Mouse (Mus musculus): Measurements from ENCODE around the gene Stil. TPM values are rescaled to one million over a fixed set of nuclear protein-coding genes. Genes with fewer than 3 reads are reported as not detected.
"Not testable (repeated sequence)": the region's sequence is repeated elsewhere in the genome, so short reads cannot be mapped to it uniquely, and the experiment has no call there.

Stil gene
- 1.5 and 4.2 TPM in 2 replicates for total RNA-seq (2014; rRNA removed)
- 1.5 and 2.1 TPM in 2 replicates for polyA plus RNA-seq (2015; fragmentation: Nextera tagmentation; extraction: Ambion mirVana)

DNA sequence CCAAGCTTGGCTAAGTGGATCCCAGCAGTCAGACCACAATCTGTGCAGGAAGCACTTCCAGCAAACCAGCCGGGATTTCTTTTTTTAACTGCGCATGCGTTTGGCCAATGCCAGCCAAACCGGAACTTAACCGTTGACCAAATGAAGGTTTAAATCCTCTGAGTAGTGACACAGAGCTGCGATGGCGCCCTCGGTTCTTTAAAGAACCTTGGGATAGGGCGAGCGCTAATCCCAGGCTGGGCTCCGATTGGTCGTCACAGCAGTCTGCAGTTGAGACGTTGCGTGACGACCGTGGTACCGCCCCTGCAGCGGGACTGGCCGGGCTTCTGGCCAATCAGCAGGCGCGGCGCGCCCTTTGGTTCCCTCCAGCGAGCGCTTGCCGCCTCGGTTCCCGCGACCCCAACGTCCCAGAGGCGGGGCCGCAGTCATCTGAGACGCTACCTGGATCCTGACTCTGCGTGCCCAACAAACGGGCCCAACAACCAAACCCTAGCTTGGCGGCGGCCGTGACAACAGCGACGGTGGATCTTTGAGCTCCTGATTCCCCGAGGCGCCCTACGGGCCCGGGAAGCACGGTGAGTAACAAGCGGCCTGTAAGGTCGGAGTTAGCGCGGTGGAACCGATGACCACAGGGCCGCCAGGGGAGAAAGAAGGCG is at the start of gene Stil:
Gene Stil, plus strand, starts transcription at position 387 of the 656 bp plus-strand sequence.
- peak; percentile 100 for ATAC-seq
- H3K9me3 ChIP-seq (ENCODE audit: low read length): no peaks in the 10 kb centered on the region
- TF ChIP-seq CTCF (IDR thresholded peaks at IDR 0.05; ENCODE audit: low read depth): peak; percentile 16; the same call in 1 of the 2 replicates
- H3K27ac ChIP-seq (ENCODE audit: low read depth, low read length): peak within 1 kb of the TSS; percentile 90
- H3K27me3 ChIP-seq (ENCODE audit: insufficient read depth, low read length): no peaks in the 10 kb centered on the region
- H3K4me2 ChIP-seq (ENCODE audit: low read depth): peak within 1 kb of the TSS; percentile 90
- H3K36me3 ChIP-seq (ENCODE audit: insufficient read depth): no peaks in the 10 kb centered on the region
- DNase-seq: peak; percentile 98
- WGBS: 2% methylated on average over 52 of the region's 52 CpGs
- H3K9ac ChIP-seq: peak within 1 kb of the TSS; percentile 60
- 0 out of 2 replicates have a peak, but pooled peaks cover 5% of the 10 kb centered on the region for H3K4me1 ChIP-seq (ENCODE audit: insufficient read depth)
- peak within 1 kb of the TSS; percentile 52 for H3K4me3 ChIP-seq (ENCODE audit: low read depth, low read length)

- Histone ChIP-seq H3K4me3 (ENCODE audit: low read depth, low read length) (no peak overlapping the region), H3K9ac (no peak overlapping the region), H3K36me3 (ENCODE audit: insufficient read depth) (no peaks in the 10 kb centered on the region), H3K27me3 (ENCODE audit: insufficient read depth, low read length) (no peaks in the 10 kb centered on the region), H3K4me2 (ENCODE audit: low read depth) (no peak overlapping the region), H3K27ac (ENCODE audit: low read depth, low read length) (no peak overlapping the region), H3K4me1 (ENCODE audit: insufficient read depth) (no peaks in the 10 kb centered on the region), H3K9me3 (ENCODE audit: low read length) (no peaks in the 10 kb centered on the region)
- TF ChIP-seq CTCF (IDR thresholded peaks at IDR 0.05; ENCODE audit: low read depth): no peak
- DNase-seq (no peak), ATAC-seq (no peak)
- 93% methylated on average over 3 of the region's 3 CpGs for WGBS
Measured at GRCm38 (mm10) chr4:114953172-114953571, 46.8 kb upstream of the Stil start.

DNA sequence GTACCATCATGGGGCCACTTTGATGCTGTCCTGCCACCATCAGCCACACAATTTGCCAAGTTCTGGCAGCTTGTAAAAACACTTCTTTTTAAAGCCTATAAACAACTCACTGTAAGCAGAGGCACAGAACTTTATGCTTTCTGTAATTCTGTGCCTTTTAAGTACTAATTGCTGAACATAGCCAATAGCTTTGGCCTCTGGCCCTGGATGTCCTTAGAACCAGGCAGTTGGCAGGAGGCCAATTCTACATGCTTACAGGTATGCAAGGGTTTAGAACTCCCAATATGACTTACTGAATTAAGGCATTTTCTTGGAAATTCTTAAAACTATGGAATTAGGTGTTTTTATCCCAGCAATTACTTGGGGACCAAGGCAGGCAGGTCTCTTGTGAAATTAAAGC is 42.6 kb upstream of the Stil start:
- H3K4me2 ChIP-seq (ENCODE audit: low read depth): no peak overlapping the region
- no peak overlapping the region for H3K27ac ChIP-seq (ENCODE audit: low read depth, low read length)
- H3K4me3 ChIP-seq (ENCODE audit: low read depth, low read length): no peak overlapping the region
- no peaks in the 10 kb centered on the region for H3K4me1 ChIP-seq (ENCODE audit: insufficient read depth)
- H3K9ac ChIP-seq: no peak overlapping the region
- no peak for TF ChIP-seq CTCF (IDR thresholded peaks at IDR 0.05; ENCODE audit: low read depth)
- no peak for ATAC-seq
- 0 out of 2 replicates have a peak, but pooled peaks cover 8% of the 10 kb centered on the region for H3K36me3 ChIP-seq (ENCODE audit: insufficient read depth)
- no peaks in the 10 kb centered on the region for H3K9me3 ChIP-seq (ENCODE audit: low read length)
- no peaks in the 10 kb centered on the region for H3K27me3 ChIP-seq (ENCODE audit: insufficient read depth, low read length)
- no peak for DNase-seq

GRCm38 (mm10) chr4:114958231-114958630 is 41.7 kb upstream of the Stil start:
- no peak overlapping the region for H3K4me2 ChIP-seq (ENCODE audit: low read depth)
- no peaks in the 10 kb centered on the region for H3K9me3 ChIP-seq (ENCODE audit: low read length)
- no peak for DNase-seq
- H3K4me1 ChIP-seq (ENCODE audit: insufficient read depth): no peaks in the 10 kb centered on the region
- H3K27ac ChIP-seq (ENCODE audit: low read depth, low read length): no peak overlapping the region
- H3K4me3 ChIP-seq (ENCODE audit: low read depth, low read length): no peak overlapping the region
- 56% methylated on average over 2 of the region's 2 CpGs for WGBS
- 0 out of 2 replicates have a peak, but pooled peaks cover 15% of the 10 kb centered on the region for H3K36me3 ChIP-seq (ENCODE audit: insufficient read depth)
- no peak for TF ChIP-seq CTCF (IDR thresholded peaks at IDR 0.05; ENCODE audit: low read depth)
- no peak for ATAC-seq
- no peak overlapping the region for H3K9ac ChIP-seq
- no peaks in the 10 kb centered on the region for H3K27me3 ChIP-seq (ENCODE audit: insufficient read depth, low read length)

DNA sequence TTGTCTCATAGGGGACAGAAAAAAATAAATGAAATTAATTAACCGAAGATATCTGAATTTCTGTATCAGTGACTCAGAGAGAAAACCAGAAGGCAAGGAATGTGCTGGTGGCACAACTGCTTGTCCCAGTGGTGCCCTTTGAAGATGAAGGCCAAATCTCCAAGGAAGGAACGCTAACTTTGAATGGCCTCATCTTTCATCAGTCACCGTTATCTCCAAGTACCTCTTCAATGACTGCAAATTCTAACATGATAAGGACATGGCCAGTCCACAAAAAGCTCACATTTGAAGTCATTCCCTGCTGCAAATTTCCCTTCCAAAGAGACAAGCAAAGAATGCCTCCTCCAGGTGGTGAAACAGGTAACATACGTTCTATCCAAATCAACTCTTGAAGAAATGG is 41.2 kb upstream of the Stil start:
- Histone ChIP-seq H3K4me2 (ENCODE audit: low read depth) (no peak overlapping the region), H3K27me3 (ENCODE audit: insufficient read depth, low read length) (no peaks in the 10 kb centered on the region), H3K36me3 (ENCODE audit: insufficient read depth) (0 out of 2 replicates have a peak, but pooled peaks cover 15% of the 10 kb centered on the region), H3K9me3 (ENCODE audit: low read length) (no peaks in the 10 kb centered on the region), H3K4me1 (ENCODE audit: insufficient read depth) (no peaks in the 10 kb centered on the region), H3K4me3 (ENCODE audit: low read depth, low read length) (no peak overlapping the region), H3K27ac (ENCODE audit: low read depth, low read length) (no peak overlapping the region), H3K9ac (no peak overlapping the region)
- DNase-seq (no peak), ATAC-seq (no peak)
- 96% methylated on average over 4 of the region's 4 CpGs for WGBS
- no peak for TF ChIP-seq CTCF (IDR thresholded peaks at IDR 0.05; ENCODE audit: low read depth)

DNA sequence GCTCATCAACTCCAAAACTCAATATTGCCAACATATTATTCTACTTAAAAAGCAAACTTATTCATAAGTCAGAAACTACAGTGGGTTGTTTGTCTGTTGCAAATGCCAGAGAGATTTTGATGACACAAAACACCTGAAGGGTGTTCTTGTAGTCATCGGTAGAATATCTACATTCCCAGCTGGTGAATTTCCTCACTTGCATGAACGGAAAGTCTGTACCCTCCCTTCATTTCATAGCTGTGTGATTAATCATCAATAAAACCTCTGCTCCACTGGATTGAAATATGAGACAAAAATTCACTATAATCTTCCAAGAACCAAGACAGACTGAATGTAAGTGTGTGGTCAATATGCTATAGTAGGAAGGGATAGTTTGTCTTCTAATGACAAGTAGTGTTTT is 40.4 kb upstream of the Stil start:
- Histone ChIP-seq H3K27ac (ENCODE audit: low read depth, low read length) (no peak overlapping the region), H3K4me2 (ENCODE audit: low read depth) (no peak overlapping the region), H3K36me3 (ENCODE audit: insufficient read depth) (0 out of 2 replicates have a peak, but pooled peaks cover 18% of the 10 kb centered on the region), H3K27me3 (ENCODE audit: insufficient read depth, low read length) (no peaks in the 10 kb centered on the region), H3K9ac (no peak overlapping the region), H3K9me3 (ENCODE audit: low read length) (no peaks in the 10 kb centered on the region), H3K4me1 (ENCODE audit: insufficient read depth) (no peaks in the 10 kb centered on the region), H3K4me3 (ENCODE audit: low read depth, low read length) (no peak overlapping the region)
- TF ChIP-seq CTCF (IDR thresholded peaks at IDR 0.05; ENCODE audit: low read depth): no peak
- DNase-seq (no peak), ATAC-seq (no peak)
- 96% methylated on average over 2 of the region's 2 CpGs for WGBS

DNA sequence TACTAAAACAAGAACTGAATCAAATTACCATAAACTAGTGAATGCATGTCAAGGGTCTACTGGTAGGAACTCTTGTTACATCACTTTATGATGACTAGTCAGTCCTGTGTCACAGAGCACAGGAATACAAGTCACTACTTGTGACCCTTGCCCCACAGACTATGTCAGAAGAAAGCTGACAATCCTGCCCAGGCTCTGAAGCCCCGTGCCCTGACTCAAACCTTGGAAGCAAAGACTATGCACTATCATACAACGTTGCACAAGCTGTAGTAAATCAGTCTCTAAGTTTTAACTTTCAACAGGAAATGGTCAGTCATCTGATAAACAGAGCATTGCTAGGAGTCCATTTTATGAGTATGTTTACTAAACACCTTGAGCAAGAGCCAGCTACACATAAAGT is 39.1 kb upstream of the Stil start:
- not testable (repeated sequence) for H3K9me3 ChIP-seq (ENCODE audit: low read length); H3K4me2 ChIP-seq (ENCODE audit: low read depth); ATAC-seq; H3K4me1 ChIP-seq (ENCODE audit: insufficient read depth); H3K9ac ChIP-seq; H3K27ac ChIP-seq (ENCODE audit: low read depth, low read length); DNase-seq; H3K27me3 ChIP-seq (ENCODE audit: insufficient read depth, low read length); H3K4me3 ChIP-seq (ENCODE audit: low read depth, low read length)
- peaks cover 31% of the 10 kb centered on the region for H3K36me3 ChIP-seq (ENCODE audit: insufficient read depth)
- 97% methylated on average over 2 of the region's 2 CpGs for WGBS

Measured in forebrain, postnatal 0 days (tissue).